20 mouse cellular contexts compared by ENCODE assay signal in the genomic region with DNA sequence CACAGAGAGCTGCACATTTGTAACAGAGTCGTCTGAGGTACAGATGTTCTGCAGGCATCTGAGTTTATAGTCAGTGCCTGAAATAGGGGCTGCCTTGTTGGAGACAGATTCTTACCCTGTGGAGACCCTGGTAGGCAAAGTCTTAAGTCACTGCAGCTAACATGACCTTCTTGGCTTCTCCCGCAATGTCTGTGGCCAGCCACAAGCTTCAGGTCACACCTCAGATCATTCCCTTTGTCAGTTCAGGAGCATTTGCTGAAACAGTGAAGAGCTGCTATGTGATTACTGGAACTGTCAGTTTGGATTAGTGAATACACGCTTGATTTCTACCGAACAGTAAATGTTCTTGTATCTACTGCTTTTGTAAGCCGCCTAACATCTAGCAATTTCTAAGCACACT. TPM values are rescaled to one million over a fixed set of nuclear protein-coding genes. Genes with fewer than 3 reads are reported as not detected.
A peak's percentile ranks its signal among the peaks of the same experiment; 100 is the strongest.
DNase-seq lines count a peak whose midpoint lies in the region; ATAC-seq lines count a peak whose summit lies in the region.
"Had no signal": no experiment of that assay in that cellular context is flagged by ENCODE, and none has a peak within 500 bp of the region (broad histone marks: within the 10 kb centered on the region; RNA-seq: fewer than 3 reads in every experiment).

No protein-coding gene starts in this region.

- 0 out of 2 replicates have a peak, but pooled peaks cover 5% of the 10 kb centered on the region for H3K4me1 ChIP-seq in forebrain, embryonic 16.5 days (replicated peaks; ENCODE audit: control insufficient read depth, insufficient read depth, low read length)
- peaks cover 2% of the 10 kb centered on the region; the same call in 1 of the 2 replicates for H3K4me1 ChIP-seq in forebrain, embryonic 11.5 days (replicated peaks; ENCODE audit: control insufficient read depth, insufficient read depth, low read length)
- H3K4me1 ChIP-seq in midbrain, embryonic 15.5 days, result peaks cover 10% of the 10 kb centered on the region
- H3K4me1 ChIP-seq: embryonic facial prominence, embryonic 13.5 days; stomach, embryonic 15.5 days had no signal

- 24% methylated on average over 5 of the region's 5 CpGs for WGBS in forebrain, embryonic 16.5 days
- 46% methylated on average over 5 of the region's 5 CpGs for WGBS in forebrain, embryonic 11.5 days
- WGBS in midbrain, embryonic 15.5 days, result 27% methylated on average over 5 of the region's 5 CpGs

- no peak overlapping the region for H3K4me3 ChIP-seq in forebrain, embryonic 16.5 days (replicated peaks; ENCODE audit: low read length)
- H3K4me3 ChIP-seq in forebrain, embryonic 11.5 days (ENCODE audit: low read depth, low read length), result no peak overlapping the region
- no peak overlapping the region for H3K4me3 ChIP-seq in midbrain, embryonic 15.5 days
- H3K4me3 ChIP-seq: embryonic facial prominence, embryonic 13.5 days; stomach, embryonic 15.5 days had no signal

- H3K36me3 ChIP-seq in forebrain, embryonic 16.5 days (ENCODE audit: control insufficient read depth, insufficient read depth), result no peaks in the 10 kb centered on the region
- H3K36me3 ChIP-seq in forebrain, embryonic 11.5 days (ENCODE audit: control insufficient read depth, insufficient read depth, low read length), result no peaks in the 10 kb centered on the region
- H3K36me3 ChIP-seq in midbrain, embryonic 15.5 days (replicated peaks), result no peaks in the 10 kb centered on the region
- H3K36me3 ChIP-seq: embryonic facial prominence, embryonic 13.5 days; stomach, embryonic 15.5 days had no signal

- H3K27me3 ChIP-seq in forebrain, embryonic 16.5 days (replicated peaks; ENCODE audit: control insufficient read depth, insufficient read depth, low read length), result no peaks in the 10 kb centered on the region
- no peaks in the 10 kb centered on the region for H3K27me3 ChIP-seq in forebrain, embryonic 11.5 days (ENCODE audit: control insufficient read depth, insufficient read depth, low read length)
- H3K27me3 ChIP-seq in midbrain, embryonic 15.5 days (replicated peaks), result no peaks in the 10 kb centered on the region
- H3K27me3 ChIP-seq: embryonic facial prominence, embryonic 13.5 days; stomach, embryonic 15.5 days had no signal

- DNase-seq in cerebellum, postnatal 10 days, result peak; percentile 47 to 62
- DNase-seq in cerebellum, postnatal 4 days (ENCODE audit: low spot score in 2 of 2), result no peak
- DNase-seq in forebrain, embryonic 11.5 days (ENCODE audit: low spot score), result no peak
- DNase-seq in Muller cell, postnatal 12 days (ENCODE audit: inconsistent ontology term), result peak; percentile 79
- no peak for DNase-seq in spleen, postnatal 36 days (ENCODE audit: low spot score in 2 of 2)
- DNase-seq in thymus, adult 18-20 months, result no peak
- DNase-seq: adrenal gland, postnatal 25 days; gastrocnemius, postnatal 10 days; kidney, adult 18-20 months; kidney, postnatal 4 days; lung, embryonic 14.5 days; thymus, postnatal 36 days had no signal

- H3K9me3 ChIP-seq in forebrain, embryonic 16.5 days (ENCODE audit: control insufficient read depth, low read length), result no peaks in the 10 kb centered on the region
- no peaks in the 10 kb centered on the region for H3K9me3 ChIP-seq in forebrain, embryonic 11.5 days (ENCODE audit: control insufficient read depth, low read length)
- no peaks in the 10 kb centered on the region for H3K9me3 ChIP-seq in midbrain, embryonic 15.5 days
- H3K9me3 ChIP-seq: embryonic facial prominence, embryonic 13.5 days; stomach, embryonic 15.5 days had no signal

- no peak overlapping the region for H3K9ac ChIP-seq in forebrain, embryonic 16.5 days (replicated peaks; ENCODE audit: low read depth, low read length)
- no peak overlapping the region for H3K9ac ChIP-seq in forebrain, embryonic 11.5 days (ENCODE audit: low read length)
- H3K9ac ChIP-seq in midbrain, embryonic 15.5 days, result no peak overlapping the region
- H3K9ac ChIP-seq: embryonic facial prominence, embryonic 13.5 days; liver, embryonic 14.5 days; lung, embryonic 14.5 days; stomach, embryonic 15.5 days had no signal

- peak overlapping the region; percentile 1; the same call in 1 of the 2 replicates for H3K27ac ChIP-seq in forebrain, embryonic 16.5 days (ENCODE audit: low read length)
- no peak overlapping the region for H3K27ac ChIP-seq in forebrain, embryonic 11.5 days (ENCODE audit: low read depth, low read length)
- peak overlapping the region; percentile 38; the same call in 1 of the 2 replicates for H3K27ac ChIP-seq in midbrain, embryonic 15.5 days
- H3K27ac ChIP-seq: embryonic facial prominence, embryonic 13.5 days; liver, embryonic 14.5 days; stomach, embryonic 15.5 days had no signal

- no peak overlapping the region for H3K4me2 ChIP-seq in forebrain, embryonic 16.5 days (ENCODE audit: low read length)
- no peak overlapping the region for H3K4me2 ChIP-seq in forebrain, embryonic 11.5 days (ENCODE audit: low read depth, low read length, severe bottlenecking)
- no peak overlapping the region for H3K4me2 ChIP-seq in midbrain, embryonic 15.5 days
- H3K4me2 ChIP-seq: embryonic facial prominence, embryonic 13.5 days; heart, embryonic 11.5 days; lung, embryonic 14.5 days; stomach, embryonic 15.5 days had no signal

- ATAC-seq in forebrain, embryonic 16.5 days, result peak; percentile 34; the same call in 1 of the 2 replicates
- ATAC-seq in forebrain, embryonic 11.5 days (replicated peaks; ENCODE audit: low FRiP score), result no peak
- ATAC-seq in midbrain, embryonic 15.5 days (replicated peaks), result no peak
- ATAC-seq: CD4-positive, CD25-positive, alpha-beta regulatory T cell, adult 4 months; inflammation-experienced regulatory T-cells, adult 6 months had no signal

RNA-seq across cellular contexts. Expression of a gene that starts 53.8 kb away (rescaled TPM):
- 32.9 and 35.8 TPM in 2 replicates for polyA plus RNA-seq in forebrain, embryonic 16.5 days (2015; fragmentation: Nextera tagmentation; extraction: Ambion mirVana)
- 20.4 and 20.5 TPM in 2 replicates for polyA plus RNA-seq in forebrain, embryonic 11.5 days (2014; fragmentation: Nextera tagmentation; extraction: Ambion mirVana)
- 54.5 and 57.4 TPM in 2 replicates for polyA plus RNA-seq in midbrain, embryonic 15.5 days (2015; fragmentation: Nextera tagmentation; extraction: Ambion mirVana)
- polyA plus RNA-seq: CD4-positive, CD25-positive, alpha-beta regulatory T cell, adult 4 months; inflammation-experienced regulatory T-cells, adult 6 months had no signal

Comparison
In these comparisons a context has a peak if more than half of its experiments do, and no peak if none do; other contexts are left out.
1. DNase-seq: peak in cerebellum, postnatal 10 days (2 of 2) and Muller cell, postnatal 12 days (single experiment); none in cerebellum, postnatal 4 days (0 of 2), forebrain, embryonic 11.5 days (single experiment), spleen, postnatal 36 days (0 of 2) and thymus, adult 18-20 months (0 of 2).